Mouse (Mus musculus) cerebellum, adult 11-12 months (tissue): ENCODE measurements around the gene Hnrnpll.

Experiments
- DNase-seq: peaks from one replicate; pipeline ENCODE4 v3.0.0; 2022

The Hnrnpll gene

GRCm38 (mm10) chr17:80061783-80062619, at the start of gene Hnrnpll:
Gene Hnrnpll (minus strand): TSS chr17:80062334.
- peak; percentile 97 for DNase-seq

- no peak for DNase-seq
These were observed 43.3 kb upstream of the Hnrnpll start for GRCm38 (mm10) chr17:80105348-80105978.

DNA sequence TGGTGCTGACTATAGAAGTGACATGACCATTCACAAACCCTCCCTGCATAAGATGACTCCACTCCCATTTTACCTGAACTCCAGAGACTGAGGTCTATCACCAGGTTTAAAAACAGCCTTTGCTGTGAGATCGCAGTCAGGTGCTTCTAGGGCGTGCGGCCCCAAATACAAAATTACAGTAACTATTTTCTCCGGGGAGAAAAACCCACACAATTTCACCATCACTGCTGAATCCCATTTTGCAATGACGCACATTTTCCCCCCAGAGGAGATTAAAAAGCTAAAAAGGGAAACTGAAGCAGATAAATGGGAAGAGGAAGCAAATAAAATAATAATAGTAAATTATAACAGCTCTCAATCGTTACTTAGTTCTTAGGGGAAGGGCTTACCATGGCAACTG, 37.7 kb upstream of the Hnrnpll start:
- DNase-seq = no peak

DNA sequence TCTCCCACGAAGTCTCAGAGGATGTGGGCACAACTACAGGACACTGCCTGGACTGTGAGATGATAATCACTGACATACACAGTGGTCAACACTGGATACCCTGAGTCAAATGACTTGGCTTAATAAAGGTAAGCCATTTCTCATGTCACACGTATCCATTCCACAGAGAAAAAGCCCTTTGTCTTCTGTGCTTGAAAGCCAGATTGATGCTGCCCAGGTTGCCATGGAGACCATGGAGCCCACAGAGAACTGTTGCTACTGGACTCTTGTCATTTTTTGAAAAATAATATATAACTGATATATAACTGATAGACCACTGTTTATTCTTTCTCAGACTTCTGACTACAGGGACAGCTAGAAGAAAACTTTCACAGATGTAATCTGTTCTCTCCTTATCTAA, 35.1 kb upstream of the Hnrnpll start:
- no peak for DNase-seq

DNA sequence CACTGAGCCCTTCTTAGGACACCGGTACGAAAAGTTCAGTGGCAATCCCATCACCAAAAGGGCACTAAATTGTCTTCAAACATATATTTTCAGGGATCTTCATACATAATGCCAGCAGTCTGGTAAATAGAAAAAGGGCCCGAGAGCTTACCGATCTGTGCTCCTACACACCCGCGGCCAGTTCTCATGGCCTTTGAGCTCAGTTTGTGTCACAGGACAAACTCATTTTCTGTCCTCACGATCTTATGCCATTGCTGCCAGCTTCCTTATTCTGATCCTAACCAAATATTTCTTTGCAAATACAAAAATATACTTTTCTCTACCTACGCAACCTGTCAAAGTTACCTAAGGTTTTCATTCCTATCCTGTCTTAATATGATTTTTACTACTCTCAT, 34.6 kb upstream of the Hnrnpll start:
- no peak for DNase-seq

DNA sequence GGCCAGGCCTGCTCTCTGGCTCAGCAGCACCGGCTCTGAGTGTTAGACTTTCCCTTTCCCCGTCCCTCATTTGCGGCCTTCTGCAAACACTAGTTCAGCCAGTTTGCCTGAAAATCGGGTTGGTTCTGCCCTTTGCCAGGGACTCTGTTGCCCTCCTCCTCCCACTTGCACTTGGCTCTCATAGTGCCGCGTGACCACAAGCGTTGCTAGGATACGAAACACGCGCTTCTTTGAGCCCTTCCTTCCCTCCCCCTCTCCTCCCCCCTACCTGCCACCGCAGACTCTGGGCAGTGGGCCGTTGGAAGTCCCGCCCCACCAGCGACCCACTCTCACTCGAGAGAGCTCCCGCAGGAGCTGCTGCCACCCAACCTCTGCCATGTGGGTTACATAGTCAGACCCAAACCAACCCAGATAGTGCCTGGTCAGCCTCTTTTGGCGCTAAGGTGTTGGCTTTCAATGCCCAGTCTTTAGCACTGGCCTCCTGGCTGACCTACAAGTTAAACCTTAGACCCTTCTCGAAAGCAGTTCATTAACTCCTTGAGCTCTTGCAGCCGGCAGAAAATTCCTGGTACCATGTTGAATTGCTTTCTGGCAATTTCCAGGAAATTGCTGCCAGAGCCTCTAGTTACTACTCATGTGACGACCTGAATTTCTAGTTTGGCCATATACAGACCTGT, 34.0 kb upstream of the Hnrnpll start:
- peak; percentile 8 for DNase-seq

GRCm38 (mm10) chr17:80095254-80095899, 33.2 kb upstream of the Hnrnpll start:
- DNase-seq = no peak

DNA sequence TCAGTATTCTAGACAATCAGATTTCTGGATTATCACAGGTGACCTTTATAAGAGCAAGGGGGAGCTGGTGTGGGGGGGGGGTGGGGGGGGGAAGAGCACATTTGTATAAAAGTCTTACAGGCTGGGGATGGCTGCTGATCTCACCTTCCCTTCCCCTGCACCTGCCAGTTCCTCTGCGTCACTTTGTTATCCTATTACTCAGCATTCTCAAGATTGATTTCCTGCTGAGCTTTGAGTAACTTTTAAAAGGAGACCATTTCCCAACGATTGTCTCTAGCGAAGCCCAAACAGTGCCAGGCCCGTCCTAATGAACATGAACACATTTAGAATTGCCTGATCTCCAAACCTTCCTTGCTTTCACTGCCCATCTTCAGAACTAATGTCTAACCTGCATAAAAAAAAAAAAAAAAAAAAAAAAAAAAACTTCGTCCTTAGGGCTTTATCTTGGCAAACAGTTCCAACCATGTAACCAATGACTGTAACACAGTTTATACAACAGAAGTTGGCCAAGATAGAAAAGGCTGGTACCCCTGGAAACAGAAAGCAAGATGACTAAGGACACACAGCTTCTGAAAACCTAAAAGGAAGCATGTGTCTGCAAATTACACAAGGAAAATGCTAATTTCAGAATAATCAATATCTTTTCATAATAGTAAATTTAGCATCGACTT, 29.9 kb upstream of the Hnrnpll start:
- no peak for DNase-seq

- no peak for DNase-seq
These were observed 28.4 kb upstream of the Hnrnpll start for GRCm38 (mm10) chr17:80090551-80090950.

DNA sequence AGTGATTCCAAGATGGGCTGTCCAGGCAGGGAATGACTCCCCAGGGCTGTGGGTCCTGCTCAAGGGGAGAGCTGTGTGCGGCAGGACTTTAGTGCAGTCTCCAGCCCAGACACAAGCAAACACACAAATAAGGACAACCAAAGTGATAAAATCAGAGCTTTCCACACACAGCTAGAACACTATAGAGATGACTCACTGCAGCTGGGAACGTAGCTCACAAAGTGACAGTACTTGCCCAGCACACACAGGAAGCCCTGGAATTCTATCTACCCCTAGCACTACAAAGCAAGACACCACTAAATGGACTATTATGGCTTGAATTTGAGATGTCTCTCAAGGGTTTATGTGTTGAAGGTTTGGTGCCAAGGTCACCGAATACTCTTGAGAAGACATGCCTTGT, 26.0 kb upstream of the Hnrnpll start:
- no peak for DNase-seq

DNA sequence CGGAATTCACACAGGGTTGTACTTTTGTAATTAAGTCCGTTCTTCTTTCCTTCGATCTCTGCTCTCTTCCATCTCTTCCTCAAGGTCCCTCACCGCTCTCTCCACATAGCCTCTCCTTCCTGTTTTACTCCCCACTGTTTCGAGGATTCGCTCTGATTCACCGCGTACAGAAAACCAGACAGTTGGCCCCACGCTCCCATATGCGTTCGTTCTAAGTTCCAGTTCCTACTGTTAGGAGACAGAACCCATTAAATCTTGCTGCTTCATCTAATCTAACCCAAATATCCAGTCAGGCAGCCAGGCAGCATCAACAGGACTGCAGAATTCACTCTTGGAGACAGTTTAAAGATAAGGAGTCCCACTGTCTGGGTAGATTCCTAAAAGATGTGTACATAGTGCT, 24.5 kb upstream of the Hnrnpll start:
- no peak for DNase-seq

DNA sequence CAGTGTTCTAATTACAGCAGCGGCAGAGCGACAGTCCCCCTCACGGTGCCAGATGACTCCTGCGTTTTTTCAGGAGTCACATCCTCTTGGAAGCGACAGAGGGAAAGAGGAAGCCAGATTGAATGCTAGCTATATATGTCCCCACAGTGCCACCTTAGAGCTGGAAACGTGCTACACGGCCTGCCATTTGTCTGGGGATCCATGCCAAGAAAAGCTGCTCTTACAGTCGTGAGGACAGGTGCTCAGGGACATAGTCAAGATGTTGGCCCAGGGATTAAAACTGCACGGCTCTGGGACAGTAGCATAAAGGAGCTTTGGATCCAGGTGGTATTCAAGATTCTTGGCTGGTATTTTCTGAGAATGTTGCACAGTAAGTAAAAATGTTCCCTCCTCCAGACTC, 22.3 kb upstream of the Hnrnpll start:
- peak; percentile 15 for DNase-seq

GRCm38 (mm10) chr17:80083223-80083622, 21.1 kb upstream of the Hnrnpll start:
- DNase-seq = no peak

DNA sequence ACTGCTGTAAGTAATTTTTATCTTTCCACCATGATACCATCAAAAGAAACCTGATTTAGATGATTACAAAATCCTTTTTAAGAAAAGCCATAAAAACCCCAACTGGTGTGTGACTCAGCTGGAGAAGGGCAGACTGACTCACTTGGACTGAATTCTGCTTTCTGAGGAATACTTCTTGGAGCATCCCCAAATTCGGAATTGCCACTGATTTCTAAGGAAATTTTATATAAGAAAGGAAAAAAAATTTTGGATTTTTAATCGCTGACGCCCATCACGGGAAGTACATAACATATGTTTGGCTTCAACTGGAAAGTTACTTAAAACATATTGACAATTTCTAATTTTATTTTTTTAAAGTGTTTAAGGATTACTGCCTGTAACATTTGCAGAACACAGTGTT, 16.6 kb upstream of the Hnrnpll start:
- no peak for DNase-seq

DNA sequence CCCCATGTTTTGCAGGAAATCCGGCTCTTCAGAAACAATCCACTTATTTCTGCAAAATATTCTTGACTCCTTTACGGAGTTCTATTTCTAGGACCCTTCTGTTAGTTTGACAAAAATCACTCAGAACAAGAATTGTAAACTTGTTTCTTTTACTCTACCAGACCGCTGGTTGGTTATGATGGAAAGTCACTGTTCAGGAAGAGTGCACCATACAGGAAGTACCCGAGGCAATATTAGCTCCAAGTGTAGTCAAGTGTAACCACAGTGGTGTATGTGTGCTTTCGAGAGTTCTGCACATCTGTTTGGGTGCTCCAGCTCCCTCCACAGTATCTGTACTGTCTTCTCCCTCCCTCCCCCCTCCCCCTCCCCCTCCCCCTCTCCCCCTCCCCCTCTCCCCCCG, 5.1 kb upstream of the Hnrnpll start:
- no peak for DNase-seq

DNA sequence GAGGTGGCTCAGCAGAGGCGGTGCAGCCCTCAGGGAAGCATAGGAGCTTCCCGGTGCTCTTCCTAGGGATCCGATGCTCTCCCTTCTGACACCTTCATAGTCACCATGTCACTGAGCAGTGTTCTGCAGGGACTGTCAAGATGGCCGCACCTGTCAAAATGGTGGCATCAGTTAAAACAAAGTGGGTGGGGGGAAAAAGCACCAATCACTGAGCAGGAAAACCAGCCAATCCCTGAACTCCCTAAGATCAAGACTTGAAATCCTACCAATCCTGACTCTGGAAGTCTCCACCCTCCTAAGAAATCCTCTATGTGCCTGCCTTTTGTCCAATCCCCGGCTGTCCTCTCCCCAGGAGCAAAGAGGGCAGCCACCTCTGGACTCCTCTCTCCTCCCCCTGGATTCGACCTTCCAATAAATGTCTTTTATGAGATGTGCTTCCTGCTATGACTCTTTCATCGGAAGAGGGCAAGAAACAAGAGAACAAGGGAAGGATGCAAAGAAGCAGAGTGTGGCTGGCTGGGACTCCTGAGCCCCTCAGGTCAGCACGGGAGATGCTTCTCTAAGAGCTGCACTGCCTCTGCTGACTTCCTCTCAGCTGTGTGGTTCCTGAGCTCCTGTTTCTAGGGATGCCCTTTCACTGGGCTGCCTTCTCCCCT, 1.8 kb upstream of the Hnrnpll start:
- DNase-seq = peak; percentile 20

DNA sequence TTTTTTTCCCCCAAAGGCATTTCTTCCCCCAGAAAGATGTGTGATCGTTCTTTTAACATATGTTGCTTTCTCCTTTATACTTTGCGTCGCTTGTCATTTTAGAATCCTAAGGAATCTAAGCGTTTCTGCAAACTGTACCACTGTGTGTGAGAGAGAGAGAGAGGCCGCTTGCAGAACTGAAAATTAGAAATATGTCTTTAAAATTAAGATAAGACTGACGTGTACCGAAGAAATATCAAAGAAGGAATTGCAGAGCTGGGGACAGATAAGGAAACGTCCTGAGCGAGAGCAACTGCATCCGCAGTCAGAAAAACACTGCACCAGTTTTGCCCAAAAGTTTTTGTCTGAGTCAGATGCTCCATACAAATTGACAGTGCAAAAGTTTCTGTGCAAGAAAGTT, 1.3 kb upstream of the Hnrnpll start:
- DNase-seq = no peak

DNA sequence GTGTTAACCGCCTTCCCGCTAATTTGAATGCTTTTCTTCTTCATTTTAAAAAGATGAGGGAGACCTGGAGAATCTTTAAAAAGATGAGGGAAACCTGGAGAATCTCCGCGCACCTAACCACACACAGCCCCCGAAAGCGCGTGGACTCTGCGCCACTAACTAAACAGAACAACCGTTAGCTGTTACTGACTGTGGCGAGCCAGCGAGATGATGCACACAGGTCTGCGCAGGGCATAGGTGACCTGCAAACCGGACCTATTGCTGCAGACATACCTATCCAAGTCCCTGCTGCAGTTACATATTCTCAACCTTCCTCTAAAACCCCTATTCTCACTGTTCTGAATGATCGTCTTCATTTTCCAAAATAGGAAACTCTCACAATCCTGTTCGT, 481 bp upstream of the Hnrnpll start:
- no peak for DNase-seq

DNA sequence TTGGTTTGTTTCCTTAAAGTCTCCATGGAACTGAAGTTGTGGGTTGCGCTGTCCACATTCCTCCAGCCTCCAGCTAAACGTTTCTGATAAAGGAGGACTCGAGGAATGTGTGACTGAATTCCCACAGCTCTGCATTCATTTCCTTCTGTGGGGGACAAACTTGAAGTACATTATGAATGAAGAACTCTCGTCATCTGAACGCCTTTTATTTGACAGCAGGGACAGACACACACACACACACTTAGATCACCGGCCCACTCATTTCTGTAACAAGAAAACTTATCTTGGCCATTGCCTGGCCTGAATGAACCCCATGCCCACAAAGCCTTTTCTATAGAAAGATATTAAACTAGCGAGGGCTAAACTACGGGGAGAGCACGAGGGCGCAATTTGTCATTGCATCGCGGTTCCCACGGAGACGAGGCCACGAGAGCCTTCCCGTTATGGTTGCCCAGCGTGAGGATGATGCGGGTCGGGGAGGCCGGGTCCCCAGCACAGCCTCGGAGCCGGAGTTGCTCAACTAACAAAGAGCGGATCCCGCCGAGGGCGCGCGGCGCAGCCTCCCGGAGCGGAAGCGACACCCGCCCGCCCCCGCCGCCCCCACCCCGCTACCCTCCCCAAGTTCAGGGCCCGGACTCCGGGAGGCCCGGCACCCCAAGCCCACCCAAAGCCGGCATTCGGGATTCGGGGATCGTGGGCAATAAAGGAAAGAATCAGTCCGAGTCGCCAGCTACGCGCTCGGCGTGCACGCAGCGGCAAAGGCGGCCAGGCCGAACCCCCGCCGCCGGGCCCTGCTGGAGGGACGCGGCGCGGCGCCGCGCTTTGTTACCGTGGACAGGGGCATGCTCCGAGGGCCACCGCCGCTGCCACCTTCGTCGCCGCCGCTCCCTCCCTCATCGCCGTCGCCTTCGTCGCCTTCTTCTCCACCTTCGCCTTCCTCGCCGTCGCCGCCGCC, 1.0 kb downstream of the Hnrnpll start:
- peak; percentile 48 for DNase-seq

GRCm38 (mm10) chr17:80060151-80060550, 2.0 kb downstream of the Hnrnpll start:
- DNase-seq = no peak

DNA sequence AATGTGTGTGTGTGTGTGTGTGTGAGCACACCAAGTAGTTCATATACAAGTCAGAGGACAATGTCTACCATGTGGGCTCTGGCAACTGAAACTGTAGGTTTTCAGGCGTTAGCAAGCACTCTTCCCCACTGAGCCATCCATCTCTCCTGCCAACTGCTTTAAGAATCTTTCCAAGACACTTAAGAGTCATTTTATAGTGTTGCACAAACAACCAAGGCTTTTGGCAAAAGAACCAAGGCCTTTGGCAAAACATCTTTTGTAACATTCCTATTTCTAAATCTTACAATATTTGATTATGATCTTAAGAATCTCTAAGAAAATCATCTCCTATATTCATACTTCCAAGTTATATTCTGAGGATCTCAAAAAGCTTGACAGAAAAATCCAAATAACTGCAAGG, 2.4 kb downstream of the Hnrnpll start:
- no peak for DNase-seq
